Mouse (Mus musculus): Measurements from ENCODE around the gene Mark3. TPM values are rescaled to one million over a fixed set of nuclear protein-coding genes. Genes with fewer than 3 reads are reported as not detected.

The Mark3 gene
- polyA plus RNA-seq, 1 experiment: 2.0 TPM

- H3K27me3 ChIP-seq (ENCODE audit: control insufficient read depth): no peaks in the 10 kb centered on the region
- TF ChIP-seq GATA1 (IDR thresholded peaks at IDR 0.05; ENCODE audit: low read length) (no peak), TAL1 (IDR thresholded peaks at IDR 0.05; ENCODE audit: low read length) (no peak)
- H3K4me1 ChIP-seq (ENCODE audit: control insufficient read depth): peaks cover 2% of the 10 kb centered on the region; the same call in 1 of the 2 replicates
- H3K4me3 ChIP-seq (replicated peaks): no peak overlapping the region
- no peaks in the 10 kb centered on the region for H3K9me3 ChIP-seq (ENCODE audit: control insufficient read depth, low read length)
- H3K36me3 ChIP-seq (ENCODE audit: control insufficient read depth): peaks cover 26% of the 10 kb centered on the region
Measured at GRCm38 (mm10) chr12:111705186-111705973, 131.1 kb downstream of the Mark3 start.

Other genes with a start within 250 kb of the Mark3 start
- gene Cdc42bpb, start 196.8 kb upstream of the Mark3 start, polyA plus RNA-seq (2012): 0.74 TPM in 2 replicates
- gene Lbhd2, start 167.7 kb upstream of the Mark3 start, polyA plus RNA-seq (2012): not detected in 2 replicates
- 0.23 and 0.25 TPM in 2 replicates for gene Exoc3l4, start 157.5 kb upstream of the Mark3 start, polyA plus RNA-seq (2012)
- 9.0 and 12.3 TPM in 2 replicates for gene Tnfaip2, start 132.1 kb upstream of the Mark3 start, polyA plus RNA-seq (2012)
- not detected in 2 replicates for gene Gm266, start 88.7 kb upstream of the Mark3 start, polyA plus RNA-seq (2012)
- 16.6 and 23.0 TPM in 2 replicates for gene Eif5, start 36.5 kb upstream of the Mark3 start, polyA plus RNA-seq (2012)
- gene Ckb, start 97.8 kb downstream of the Mark3 start, polyA plus RNA-seq (2012): 0.38 and 0.69 TPM in 2 replicates
- gene Trmt61a, start 103.6 kb downstream of the Mark3 start, polyA plus RNA-seq (2012): 0.69 and 0.96 TPM in 2 replicates
- gene Bag5, start 138.7 kb downstream of the Mark3 start, polyA plus RNA-seq (2012): 0.63 and 1.1 TPM in 2 replicates
- 7.8 and 8.4 TPM in 2 replicates for gene Apopt1, start 138.7 kb downstream of the Mark3 start, polyA plus RNA-seq (2012)
- 2.9 and 3.9 TPM in 2 replicates for gene Klc1, start 184.3 kb downstream of the Mark3 start, polyA plus RNA-seq (2012)
- gene Xrcc3, start 239.3 kb downstream of the Mark3 start, polyA plus RNA-seq (2012): 0.85 and 1.6 TPM in 2 replicates
- gene Zfyve21, start 239.6 kb downstream of the Mark3 start, polyA plus RNA-seq (2012): 1.7 TPM in 2 replicates

Data from erythroblast, embryonic 14.5 days (primary cell).